Mouse (Mus musculus) C2C12 (cell line): Measurements from ENCODE around the gene Lef1.

Source experiments
- CEBPB ChIP-seq: IDR thresholded peaks from one replicate; pipeline ENCODE4 v1.6.1; 2011; ENCODE audit warnings: low read depth, mild to moderate bottlenecking, control low read depth, moderate library complexity
- CTCF ChIP-seq: IDR thresholded peaks from one replicate; pipeline ENCODE4 v1.5.1; 2011; ENCODE audit not compliant: control insufficient read depth, insufficient read depth, insufficient read length
- FOSL1 ChIP-seq: IDR thresholded peaks from one replicate; pipeline ENCODE4 v1.8.0; 2011; ENCODE audit warnings: mild to moderate bottlenecking, low read length; ENCODE audit not compliant: poor library complexity, insufficient read depth, severe bottlenecking
- MAX ChIP-seq: IDR thresholded peaks from one replicate; pipeline ENCODE4 v1.6.1; 2011; ENCODE audit warnings: mild to moderate bottlenecking, control low read depth

GRCm38 (mm10) chr3:131141546-131141945, 31.3 kb downstream of the Lef1 start:
- TF ChIP-seq FOSL1 (no peak), CTCF (no peak), MAX (no peak), CEBPB (no peak)
